Mouse (Mus musculus) stomach, postnatal 0 days (tissue): ENCODE data around the gene Mas1.

ENCODE experiments used
- CTCF ChIP-seq: IDR thresholded peaks from 2 replicates; pipeline ENCODE4 v1.5.1; 2016; ENCODE audit warnings: antibody characterized with exemption, low read depth, mild to moderate bottlenecking, moderate library complexity
- EP300 ChIP-seq: optimal IDR thresholded peaks from 2 replicates; pipeline ENCODE3; 2016; ENCODE audit warnings: antibody characterized with exemption

DNA sequence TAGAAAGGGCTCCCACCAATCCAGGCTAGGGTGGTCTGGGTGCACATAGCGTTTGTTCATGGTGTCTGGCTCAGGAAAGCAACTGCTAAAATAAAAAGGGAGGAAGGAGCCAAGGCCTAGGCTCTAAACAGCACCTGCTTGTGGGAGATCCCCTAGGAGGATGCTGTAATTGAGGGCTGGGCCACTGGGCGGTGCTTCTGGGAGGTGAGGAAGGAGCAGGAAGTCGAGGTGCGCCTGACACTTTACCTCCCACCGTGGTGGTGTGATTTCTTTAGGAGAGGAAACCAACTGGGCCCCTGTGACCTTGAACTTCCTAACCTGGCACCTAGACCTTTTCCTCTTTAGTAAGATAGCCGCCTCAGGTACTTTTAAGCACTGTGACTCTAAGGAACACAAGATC, 18.7 kb upstream of the Mas1 start:
- TF ChIP-seq CTCF (peak; percentile 13; the same call in 1 of the 2 replicates), EP300 (no peak)
